Mouse (Mus musculus): Measurements from ENCODE around the gene Trp53bp2. TPM values are rescaled to one million over a fixed set of nuclear protein-coding genes. Genes with fewer than 3 reads are reported as not detected.

Trp53bp2 gene
- polyA plus RNA-seq, 1 experiment from 2014 or later, result 4.1 TPM

GRCm38 (mm10) chr1:182483910-182484274 lies 74.9 kb downstream of the Trp53bp2 start:
- no peak for TF ChIP-seq EP300 (IDR thresholded peaks at IDR 0.05; ENCODE audit: low read depth)
- no peak for TF ChIP-seq CTCF (IDR thresholded peaks at IDR 0.05; ENCODE audit: low read depth)
- 79% methylated on average over 12 of the region's 12 CpGs for WGBS (ENCODE audit: insufficient replicate concordance)
- Histone ChIP-seq H3K27ac (ENCODE audit: low read depth) (no peak overlapping the region), H3K9me3 (ENCODE audit: low read length) (no peaks in the 10 kb centered on the region), H3K36me3 (replicated peaks; ENCODE audit: insufficient read depth, low read length) (peaks cover 26% of the 10 kb centered on the region), H3K27me3 (ENCODE audit: insufficient read depth, low read length) (no peaks in the 10 kb centered on the region), H3K9ac (replicated peaks) (no peak overlapping the region), H3K4me3 (ENCODE audit: low read depth, low read length) (no peak overlapping the region), H3K4me1 (ENCODE audit: insufficient read depth) (peaks cover 6% of the 10 kb centered on the region; the same call in 1 of the 2 replicates), H3K4me2 (ENCODE audit: low read depth, low read length) (no peak overlapping the region)
- ATAC-seq, result no peak
- DNase-seq, result no peak

DNA sequence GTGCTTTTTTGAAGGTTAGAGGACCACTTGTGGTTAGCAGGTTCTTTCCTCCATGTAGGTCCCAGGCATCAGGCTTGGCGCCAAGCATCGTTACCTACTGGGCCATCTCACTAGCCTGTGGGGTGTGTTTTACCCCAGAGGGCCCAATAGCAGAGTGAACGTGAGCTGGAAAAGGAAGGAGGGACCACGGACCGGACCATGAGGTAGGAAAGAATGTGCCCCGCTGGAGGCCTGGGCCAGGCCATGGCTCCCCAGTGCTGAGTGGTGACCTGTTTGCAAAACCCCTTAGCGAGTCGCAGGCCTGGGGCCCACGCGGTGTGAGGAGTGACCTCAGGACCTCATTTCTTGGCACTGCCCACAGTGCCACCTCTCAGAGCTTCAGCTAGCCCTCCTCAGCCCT lies 79.5 kb downstream of the Trp53bp2 start:
- DNase-seq (no peak), ATAC-seq (no peak)
- H3K9ac ChIP-seq (replicated peaks), result no peak overlapping the region
- no peaks in the 10 kb centered on the region for H3K27me3 ChIP-seq (ENCODE audit: insufficient read depth, low read length)
- no peaks in the 10 kb centered on the region for H3K4me1 ChIP-seq (ENCODE audit: insufficient read depth)
- WGBS (ENCODE audit: insufficient replicate concordance), result 94% methylated on average over 10 of the region's 10 CpGs
- no peaks in the 10 kb centered on the region for H3K9me3 ChIP-seq (ENCODE audit: low read length)
- no peak for TF ChIP-seq CTCF (IDR thresholded peaks at IDR 0.05; ENCODE audit: low read depth)
- no peak for TF ChIP-seq EP300 (IDR thresholded peaks at IDR 0.05; ENCODE audit: low read depth)
- H3K4me2 ChIP-seq (ENCODE audit: low read depth, low read length), result no peak overlapping the region
- no peak overlapping the region for H3K4me3 ChIP-seq (ENCODE audit: low read depth, low read length)
- H3K36me3 ChIP-seq (replicated peaks; ENCODE audit: insufficient read depth, low read length), result peaks cover 28% of the 10 kb centered on the region
- H3K27ac ChIP-seq (ENCODE audit: low read depth), result no peak overlapping the region

DNA sequence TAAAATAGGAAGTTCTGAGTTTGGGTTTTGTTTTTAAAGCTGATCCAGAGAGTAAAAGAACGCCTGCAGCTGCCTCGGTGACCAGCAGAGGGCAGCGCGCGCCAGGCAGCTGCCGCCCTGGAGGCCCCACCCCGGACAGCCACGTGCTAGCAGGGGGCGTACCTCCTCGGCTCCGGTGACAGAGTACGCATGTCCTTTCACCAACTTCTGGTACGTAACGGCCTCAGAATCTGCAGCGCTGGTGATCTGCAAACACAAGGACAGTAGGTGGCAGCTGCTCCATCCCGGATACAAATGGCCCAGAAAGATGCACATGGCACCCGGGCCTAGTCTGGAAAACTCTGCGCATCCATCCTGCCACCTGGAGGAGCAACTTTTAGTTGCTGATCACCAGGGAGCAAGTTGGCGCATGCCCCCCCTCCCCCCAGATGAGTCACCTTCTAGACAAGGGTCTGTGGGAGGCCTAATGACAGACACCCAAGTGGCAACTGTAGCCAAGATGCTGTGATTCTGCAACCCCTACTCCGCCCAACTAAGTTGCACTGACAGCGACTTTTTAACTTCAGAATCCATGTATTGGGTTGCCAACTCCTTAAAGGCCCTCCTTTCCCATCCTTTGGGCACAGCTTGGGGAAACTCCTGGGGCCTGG lies 81.0 kb downstream of the Trp53bp2 start:
- Histone ChIP-seq H3K4me3 (ENCODE audit: low read depth, low read length) (no peak overlapping the region), H3K9ac (replicated peaks) (no peak overlapping the region), H3K27me3 (ENCODE audit: insufficient read depth, low read length) (no peaks in the 10 kb centered on the region), H3K4me2 (ENCODE audit: low read depth, low read length) (peak overlapping the region; percentile 52), H3K4me1 (ENCODE audit: insufficient read depth) (peaks cover 8% of the 10 kb centered on the region), H3K36me3 (replicated peaks; ENCODE audit: insufficient read depth, low read length) (peaks cover 28% of the 10 kb centered on the region), H3K27ac (ENCODE audit: low read depth) (0 out of 2 replicates have a peak overlapping the region, but pooled peaks have one; percentile 8), H3K9me3 (ENCODE audit: low read length) (no peaks in the 10 kb centered on the region)
- 10% methylated on average over 21 of the region's 21 CpGs for WGBS (ENCODE audit: insufficient replicate concordance)
- TF ChIP-seq CTCF (IDR thresholded peaks at IDR 0.05; ENCODE audit: low read depth), result peak; percentile 93
- TF ChIP-seq EP300 (IDR thresholded peaks at IDR 0.05; ENCODE audit: low read depth), result peak; percentile 59; the same call in 1 of the 2 replicates
- ATAC-seq (peak; percentile 96), DNase-seq (peak; percentile 92)

DNA sequence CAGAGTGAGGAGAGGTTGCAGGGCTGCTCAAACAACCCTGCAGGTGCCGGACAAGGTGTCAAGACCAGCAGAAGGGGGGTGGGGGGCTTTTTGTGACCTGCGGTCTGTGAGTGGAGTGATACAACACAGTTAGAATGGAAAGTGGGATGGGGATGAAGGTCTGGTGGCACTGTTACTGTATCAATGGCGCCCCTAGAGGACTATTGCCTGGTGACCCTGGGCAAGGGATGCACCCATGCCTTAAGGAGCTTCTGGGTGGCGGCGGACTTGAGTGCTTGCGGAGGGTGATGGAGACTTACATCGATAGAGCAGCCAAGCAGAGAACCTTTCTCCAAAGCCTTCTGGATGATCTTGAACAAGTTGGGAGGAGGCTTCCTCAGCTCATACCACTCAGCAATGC lies 81.6 kb downstream of the Trp53bp2 start:
- WGBS (ENCODE audit: insufficient replicate concordance), result 74% methylated on average over 7 of the region's 7 CpGs
- no peak overlapping the region for H3K4me2 ChIP-seq (ENCODE audit: low read depth, low read length)
- DNase-seq, result no peak
- peaks cover 26% of the 10 kb centered on the region for H3K36me3 ChIP-seq (replicated peaks; ENCODE audit: insufficient read depth, low read length)
- H3K4me3 ChIP-seq (ENCODE audit: low read depth, low read length), result no peak overlapping the region
- no peak for ATAC-seq
- H3K9ac ChIP-seq (replicated peaks), result no peak overlapping the region
- peaks cover 11% of the 10 kb centered on the region for H3K4me1 ChIP-seq (ENCODE audit: insufficient read depth)
- no peak overlapping the region for H3K27ac ChIP-seq (ENCODE audit: low read depth)
- H3K27me3 ChIP-seq (ENCODE audit: insufficient read depth, low read length), result no peaks in the 10 kb centered on the region
- H3K9me3 ChIP-seq (ENCODE audit: low read length), result no peaks in the 10 kb centered on the region
- no peak for TF ChIP-seq EP300 (IDR thresholded peaks at IDR 0.05; ENCODE audit: low read depth)
- peak; percentile 41 for TF ChIP-seq CTCF (IDR thresholded peaks at IDR 0.05; ENCODE audit: low read depth)

- no peak for TF ChIP-seq CTCF (IDR thresholded peaks at IDR 0.05; ENCODE audit: low read depth)
- TF ChIP-seq EP300 (IDR thresholded peaks at IDR 0.05; ENCODE audit: low read depth), result no peak
- 77% methylated on average over 6 of the region's 6 CpGs for WGBS (ENCODE audit: insufficient replicate concordance)
- no peak overlapping the region for H3K27ac ChIP-seq (ENCODE audit: low read depth)
- H3K36me3 ChIP-seq (replicated peaks; ENCODE audit: insufficient read depth, low read length), result peaks cover 18% of the 10 kb centered on the region
- no peak for DNase-seq
- no peaks in the 10 kb centered on the region for H3K27me3 ChIP-seq (ENCODE audit: insufficient read depth, low read length)
- H3K9me3 ChIP-seq (ENCODE audit: low read length), result no peaks in the 10 kb centered on the region
- no peak overlapping the region for H3K4me3 ChIP-seq (ENCODE audit: low read depth, low read length)
- H3K4me2 ChIP-seq (ENCODE audit: low read depth, low read length), result no peak overlapping the region
- H3K9ac ChIP-seq (replicated peaks), result no peak overlapping the region
- peaks cover 16% of the 10 kb centered on the region for H3K4me1 ChIP-seq (ENCODE audit: insufficient read depth)
- no peak for ATAC-seq
Measured at GRCm38 (mm10) chr1:182491839-182492238, 82.9 kb downstream of the Trp53bp2 start.

- Histone ChIP-seq H3K36me3 (replicated peaks; ENCODE audit: insufficient read depth, low read length) (0 out of 2 replicates have a peak, but pooled peaks cover 8% of the 10 kb centered on the region), H3K4me2 (ENCODE audit: low read depth, low read length) (no peak overlapping the region), H3K9me3 (ENCODE audit: low read length) (no peaks in the 10 kb centered on the region), H3K9ac (replicated peaks) (no peak overlapping the region), H3K4me3 (ENCODE audit: low read depth, low read length) (no peak overlapping the region), H3K27ac (ENCODE audit: low read depth) (peak overlapping the region; percentile 29; the same call in 1 of the 2 replicates), H3K4me1 (ENCODE audit: insufficient read depth) (peaks cover 32% of the 10 kb centered on the region), H3K27me3 (ENCODE audit: insufficient read depth, low read length) (no peaks in the 10 kb centered on the region)
- ATAC-seq (no peak), DNase-seq (no peak)
- TF ChIP-seq EP300 (IDR thresholded peaks at IDR 0.05; ENCODE audit: low read depth), result no peak
- no peak for TF ChIP-seq CTCF (IDR thresholded peaks at IDR 0.05; ENCODE audit: low read depth)
- 62% methylated on average over 17 of the region's 17 CpGs for WGBS (ENCODE audit: insufficient replicate concordance)
Measured at GRCm38 (mm10) chr1:182494285-182495145, 85.5 kb downstream of the Trp53bp2 start.

Data from liver, postnatal 0 days (tissue).